Mouse (Mus musculus) testis, adult 2 months (tissue): ENCODE results near the gene Epha2. TPM values are rescaled to one million over a fixed set of nuclear protein-coding genes. Genes with fewer than 3 reads are reported as not detected.

Experiments used
- H3K27ac ChIP-seq: fragments of 200-500 bp; 2 replicates; pipeline ENCODE4 v1.5.1; 2012; ENCODE audit warnings: low read depth, low read length; ENCODE audit not compliant: control insufficient read depth, insufficient read depth
- H3K27me3 ChIP-seq: fragments of 200-500 bp; 2 replicates; pipeline ENCODE4 v1.6.1; 2012; ENCODE audit warnings: mild to moderate bottlenecking, low read length, moderate library complexity; ENCODE audit not compliant: control insufficient read depth, insufficient read depth
- H3K36me3 ChIP-seq: fragments of 200-500 bp; 2 replicates; pipeline ENCODE4 v1.6.1; 2012; ENCODE audit warnings: mild to moderate bottlenecking, low read length; ENCODE audit not compliant: control insufficient read depth, insufficient read depth
- H3K4me1 ChIP-seq: fragments of 200-500 bp; 2 replicates; pipeline ENCODE4 v1.6.1; 2012; ENCODE audit warnings: low read length; ENCODE audit not compliant: control insufficient read depth, insufficient read depth
- H3K4me3 ChIP-seq: fragments of 200-500 bp; 2 replicates; pipeline ENCODE4 v1.5.1; 2012; ENCODE audit warnings: low read depth, mild to moderate bottlenecking, low read length, moderate library complexity, mixed read lengths; ENCODE audit not compliant: control insufficient read depth
- CTCF ChIP-seq: fragments of 200-500 bp; IDR thresholded peaks from 2 replicates; pipeline ENCODE4 v1.5.1; 2012; ENCODE audit warnings: low read depth, mild to moderate bottlenecking, inconsistent platforms, low read length, moderate library complexity; ENCODE audit not compliant: control insufficient read depth, insufficient read depth, insufficient replicate concordance
- POLR2A ChIP-seq: fragments of 200-500 bp; IDR thresholded peaks from 2 replicates; pipeline ENCODE4 v1.6.1; 2012; ENCODE audit warnings: low read depth, mild to moderate bottlenecking, inconsistent platforms, low read length, moderate library complexity; ENCODE audit not compliant: control insufficient read depth
- polyA plus RNA-seq: library from polyadenylated mRNA; depleted of rRNA; stranded (reverse); fragments of >200 nt; gene quantifications from 2 replicates; pipeline ENCODE4 v1.2.3, GENCODE M21; 2012

Gene Epha2
- polyA plus RNA-seq, 1 experiment = 0.83 TPM

GRCm38 (mm10) chr4:141271721-141272120 is 29.3 kb upstream of the Epha2 start:
- no peaks in the 10 kb centered on the region for H3K36me3 ChIP-seq
- H3K27ac ChIP-seq = no peak overlapping the region
- no peak overlapping the region for H3K4me3 ChIP-seq
- H3K4me1 ChIP-seq = peaks cover 9% of the 10 kb centered on the region
- TF ChIP-seq CTCF (no peak), POLR2A (no peak)
- H3K27me3 ChIP-seq = no peaks in the 10 kb centered on the region

- no peaks in the 10 kb centered on the region for H3K36me3 ChIP-seq
- H3K27ac ChIP-seq = no peak overlapping the region
- H3K27me3 ChIP-seq = no peaks in the 10 kb centered on the region
- H3K4me1 ChIP-seq = peaks cover 7% of the 10 kb centered on the region
- H3K4me3 ChIP-seq = peak overlapping the region; percentile 54
- TF ChIP-seq POLR2A (no peak), CTCF (no peak)
Measured at GRCm38 (mm10) chr4:141272878-141273277, 28.2 kb upstream of the Epha2 start.

- peak; percentile 33; the same call in 1 of the 2 replicates for TF ChIP-seq POLR2A
- TF ChIP-seq CTCF = peak; percentile 99
- peaks cover 7% of the 10 kb centered on the region for H3K4me1 ChIP-seq
Measured at GRCm38 (mm10) chr4:141273296-141273695, 27.7 kb upstream of the Epha2 start.

GRCm38 (mm10) chr4:141274485-141275341 is 26.3 kb upstream of the Epha2 start:
- Histone ChIP-seq H3K27ac (no peak overlapping the region), H3K4me3 (no peak overlapping the region), H3K36me3 (no peaks in the 10 kb centered on the region), H3K4me1 (peaks cover 9% of the 10 kb centered on the region), H3K27me3 (no peaks in the 10 kb centered on the region)
- TF ChIP-seq POLR2A (no peak), CTCF (no peak)

More at GRCm38 (mm10) chr4:141273296-141273695, 27.7 kb upstream of the Epha2 start:
- H3K4me3 ChIP-seq = peak overlapping the region; percentile 54
- no peaks in the 10 kb centered on the region for H3K36me3 ChIP-seq
- no peaks in the 10 kb centered on the region for H3K27me3 ChIP-seq
- no peak overlapping the region for H3K27ac ChIP-seq

- H3K4me3 ChIP-seq = no peak overlapping the region
- no peaks in the 10 kb centered on the region for H3K36me3 ChIP-seq
- H3K27ac ChIP-seq = no peak overlapping the region
- peaks cover 9% of the 10 kb centered on the region for H3K4me1 ChIP-seq
- H3K27me3 ChIP-seq = no peaks in the 10 kb centered on the region
- no peak for TF ChIP-seq POLR2A
- TF ChIP-seq CTCF = no peak
Measured at GRCm38 (mm10) chr4:141277157-141277556, 23.9 kb upstream of the Epha2 start.

GRCm38 (mm10) chr4:141278154-141278553 is 22.9 kb upstream of the Epha2 start:
- Histone ChIP-seq H3K27me3 (no peaks in the 10 kb centered on the region), H3K36me3 (no peaks in the 10 kb centered on the region), H3K27ac (peak overlapping the region; percentile 55), H3K4me1 (peaks cover 5% of the 10 kb centered on the region), H3K4me3 (no peak overlapping the region)
- TF ChIP-seq CTCF = no peak
- no peak for TF ChIP-seq POLR2A

GRCm38 (mm10) chr4:141279327-141279726 is 21.7 kb upstream of the Epha2 start:
- Histone ChIP-seq H3K4me3 (no peak overlapping the region), H3K36me3 (no peaks in the 10 kb centered on the region), H3K4me1 (peaks cover 4% of the 10 kb centered on the region; the same call in 1 of the 2 replicates), H3K27me3 (no peaks in the 10 kb centered on the region), H3K27ac (0 out of 2 replicates have a peak overlapping the region, but pooled peaks have one; percentile 7)
- TF ChIP-seq POLR2A = no peak
- TF ChIP-seq CTCF = no peak
